Mouse (Mus musculus): ENCODE measurements at regions not wholly inside any gene's neighbourhood (a gene's known extent, or its start where the extent isn't known, plus 50 kb on each side); places are given as distances from the start of the nearest gene placed in this dataset.

- TF ChIP-seq CTCF (IDR thresholded peaks at IDR 0.05; ENCODE audit: control insufficient read depth, insufficient read depth, insufficient replicate concordance, low read depth, low read length) (no peak), POLR2A (IDR thresholded peaks at IDR 0.05; ENCODE audit: control insufficient read depth, low read depth, low read length) (no peak)
Measured at GRCm38 (mm10) chr11:45216942-45217474, 599.9 kb downstream of the Ebf1 start.
